Mouse (Mus musculus) spleen, adult 2 months (tissue): ENCODE results near the gene Nos3. TPM values are rescaled to one million over a fixed set of nuclear protein-coding genes. Genes with fewer than 3 reads are reported as not detected.
A peak's percentile ranks its signal among the peaks of the same experiment; 100 is the strongest.

ENCODE experiments used
- DNase-seq, 2 experiments: peaks; one replicate each; pipeline versions ENCODE4 v3.0.0 to v3.0.0-alpha.2; 2012 to 2021; ENCODE audit warnings: low spot score in 2 of 2, low read depth in 1 of 2
- H3K27ac ChIP-seq: fragments of 200-500 bp; 2 replicates; pipeline ENCODE4 v1.5.1; 2012; ENCODE audit warnings: low read length, inconsistent platforms; ENCODE audit not compliant: insufficient read depth
- H3K27me3 ChIP-seq: fragments of 200-500 bp; 2 replicates; pipeline ENCODE4 v1.6.1; 2012; ENCODE audit warnings: mild to moderate bottlenecking, moderate library complexity, low read length, inconsistent platforms; ENCODE audit not compliant: control insufficient read depth, insufficient read depth
- H3K36me3 ChIP-seq: fragments of 200-500 bp; 2 replicates; pipeline ENCODE4 v1.6.1; 2012; ENCODE audit warnings: mild to moderate bottlenecking, low read length, inconsistent platforms; ENCODE audit not compliant: control insufficient read depth, insufficient read depth
- H3K4me1 ChIP-seq: fragments of 200-500 bp; 2 replicates; pipeline ENCODE4 v1.6.1; 2011; ENCODE audit warnings: inconsistent platforms; ENCODE audit not compliant: control insufficient read depth, insufficient read depth, insufficient read length
- H3K4me3 ChIP-seq: fragments of 200-500 bp; 2 replicates; pipeline ENCODE4 v1.5.1; 2011; ENCODE audit warnings: mild to moderate bottlenecking, inconsistent platforms; ENCODE audit not compliant: insufficient read depth, insufficient read length; ENCODE audit errors: extremely low read depth
- CTCF ChIP-seq: fragments of 200-500 bp; IDR thresholded peaks from 2 replicates; pipeline ENCODE4 v1.5.1; 2011; ENCODE audit warnings: mild to moderate bottlenecking, inconsistent platforms; ENCODE audit not compliant: insufficient read depth, insufficient read length, insufficient replicate concordance; ENCODE audit errors: extremely low read depth
- POLR2A ChIP-seq: fragments of 200-500 bp; IDR thresholded peaks from 2 replicates; pipeline ENCODE4 v1.6.1; 2011; ENCODE audit warnings: low read depth, low read length, inconsistent platforms
- WGBS: fragments of 180-500 bp; shearing (Covaris S2); methylation state at CpG from one replicate; pipeline ENCODE4 v1.1.7; 2018; 5-methylcytosine and 5-hydroxymethylcytosine counted together
- polyA plus RNA-seq: library from polyadenylated mRNA; depleted of rRNA; stranded (reverse); fragments of >200 nt; gene quantifications from 2 replicates; pipeline ENCODE4 v1.2.3, GENCODE M21; 2012

Gene Nos3
- polyA plus RNA-seq, 1 experiment, result 8.4 TPM

GRCm38 (mm10) chr5:24409466-24409865 is 44.9 kb downstream of the Nos3 start:
- H3K4me1 ChIP-seq, result no peaks in the 10 kb centered on the region

GRCm38 (mm10) chr5:24412063-24412462 is 47.5 kb downstream of the Nos3 start:
- 89% methylated on average over 2 of the region's 2 CpGs for WGBS
- H3K27me3 ChIP-seq, result no peaks in the 10 kb centered on the region

More at GRCm38 (mm10) chr5:24409466-24409865, 44.9 kb downstream of the Nos3 start:
- no peak for DNase-seq
- Histone ChIP-seq H3K27me3 (no peaks in the 10 kb centered on the region), H3K4me3 (no peak overlapping the region), H3K36me3 (peaks cover 1% of the 10 kb centered on the region; the same call in 1 of the 2 replicates), H3K27ac (no peak overlapping the region)
- TF ChIP-seq CTCF, result no peak
- no peak for TF ChIP-seq POLR2A
- 89% methylated on average over 2 of the region's 2 CpGs for WGBS

DNA sequence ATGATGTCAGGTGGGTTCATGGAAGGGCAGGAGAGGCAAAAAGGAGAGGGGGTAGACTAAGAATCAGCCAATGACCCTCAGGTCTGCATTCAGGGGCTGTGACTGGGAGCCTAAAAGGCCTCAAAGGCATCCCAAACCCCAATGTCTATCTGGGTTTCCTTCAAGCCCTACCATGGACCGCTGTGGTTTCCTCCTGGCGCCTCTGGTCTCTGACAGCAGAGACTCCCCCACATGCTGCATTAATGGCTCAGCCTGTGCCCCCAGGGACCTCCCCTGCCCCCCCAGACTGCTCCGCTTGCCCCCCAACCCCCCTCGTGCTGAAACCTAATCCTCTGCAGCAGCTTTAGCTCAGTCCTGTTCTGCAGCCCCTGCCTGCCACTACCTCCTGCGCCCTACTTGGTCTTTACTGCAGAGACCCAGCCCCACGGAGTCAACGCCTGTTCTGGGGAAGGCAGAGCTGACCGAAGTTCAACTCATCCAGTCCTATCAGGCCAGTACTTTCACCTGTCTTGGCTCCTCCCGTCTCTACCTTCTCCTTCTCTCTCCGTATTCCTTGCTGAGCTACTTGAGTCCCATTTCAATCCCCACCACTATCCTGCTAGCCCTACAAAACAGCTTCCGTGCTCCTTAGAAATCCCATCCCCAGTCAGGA is 48.6 kb downstream of the Nos3 start, which contains the start of gene Asic3:
Gene Asic3, plus strand, starts transcription at position 351 of the 652 bp plus-strand sequence.
- H3K4me3 ChIP-seq, result no peak within 1 kb of the TSS
- no peaks in the 10 kb centered on the region for H3K27me3 ChIP-seq
- 24% methylated on average over 11 of the region's 11 CpGs for WGBS
- TF ChIP-seq CTCF (no peak), POLR2A (no peak)
- H3K4me1 ChIP-seq, result peaks cover 3% of the 10 kb centered on the region; the same call in 1 of the 2 replicates
- no peak for DNase-seq
- H3K27ac ChIP-seq, result no peak within 1 kb of the TSS
- no peaks in the 10 kb centered on the region; the same call in 1 of the 2 replicates for H3K36me3 ChIP-seq

More at GRCm38 (mm10) chr5:24412063-24412462, 47.5 kb downstream of the Nos3 start:
- H3K4me3 ChIP-seq, result no peak overlapping the region
- TF ChIP-seq POLR2A, result no peak
- TF ChIP-seq CTCF, result no peak
- no peak for DNase-seq
- no peak overlapping the region for H3K27ac ChIP-seq
- no peaks in the 10 kb centered on the region; the same call in 1 of the 2 replicates for H3K36me3 ChIP-seq
- peaks cover 3% of the 10 kb centered on the region; the same call in 1 of the 2 replicates for H3K4me1 ChIP-seq

- TF ChIP-seq POLR2A, result no peak
- no peak for TF ChIP-seq CTCF
- 86% methylated on average over 13 of the region's 13 CpGs for WGBS
- Histone ChIP-seq H3K4me1 (peaks cover 3% of the 10 kb centered on the region; the same call in 1 of the 2 replicates), H3K27me3 (no peaks in the 10 kb centered on the region), H3K4me3 (no peak overlapping the region), H3K27ac (no peak overlapping the region), H3K36me3 (no peaks in the 10 kb centered on the region; the same call in 1 of the 2 replicates)
- DNase-seq, result no peak
Observed at GRCm38 (mm10) chr5:24413938-24414337, 49.3 kb downstream of the Nos3 start.

DNA sequence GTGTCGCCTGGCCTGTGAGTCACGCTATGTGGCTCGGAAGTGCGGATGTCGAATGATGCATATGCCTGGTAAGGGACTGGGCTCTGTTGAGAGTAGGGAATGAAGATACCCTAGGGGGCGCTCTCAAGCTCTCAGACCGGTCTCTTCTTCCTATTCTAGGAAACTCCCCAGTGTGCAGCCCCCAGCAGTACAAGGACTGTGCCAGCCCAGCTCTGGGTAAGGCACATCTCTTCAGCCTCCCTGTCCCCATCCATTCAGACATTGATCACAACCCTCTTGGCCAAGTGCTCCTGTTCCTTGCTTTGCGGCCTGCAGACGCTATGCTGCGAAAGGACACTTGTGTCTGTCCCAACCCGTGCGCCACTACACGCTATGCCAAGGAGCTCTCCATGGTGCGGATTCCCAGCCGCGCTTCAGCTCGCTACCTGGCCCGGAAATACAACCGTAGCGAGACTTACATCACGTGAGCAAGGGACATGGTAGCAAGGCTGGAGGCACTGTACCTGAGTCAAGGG is 51.7 kb downstream of the Nos3 start:
- Histone ChIP-seq H3K36me3 (peaks cover 3% of the 10 kb centered on the region), H3K4me1 (peaks cover 3% of the 10 kb centered on the region; the same call in 1 of the 2 replicates), H3K4me3 (no peak overlapping the region), H3K27me3 (no peaks in the 10 kb centered on the region), H3K27ac (no peak overlapping the region)
- TF ChIP-seq CTCF, result peak; percentile 46; the same call in 1 of the 2 replicates
- TF ChIP-seq POLR2A, result no peak
- peak; percentile 50 to 58 for DNase-seq
- 18% methylated on average over 21 of the region's 21 CpGs for WGBS

DNA sequence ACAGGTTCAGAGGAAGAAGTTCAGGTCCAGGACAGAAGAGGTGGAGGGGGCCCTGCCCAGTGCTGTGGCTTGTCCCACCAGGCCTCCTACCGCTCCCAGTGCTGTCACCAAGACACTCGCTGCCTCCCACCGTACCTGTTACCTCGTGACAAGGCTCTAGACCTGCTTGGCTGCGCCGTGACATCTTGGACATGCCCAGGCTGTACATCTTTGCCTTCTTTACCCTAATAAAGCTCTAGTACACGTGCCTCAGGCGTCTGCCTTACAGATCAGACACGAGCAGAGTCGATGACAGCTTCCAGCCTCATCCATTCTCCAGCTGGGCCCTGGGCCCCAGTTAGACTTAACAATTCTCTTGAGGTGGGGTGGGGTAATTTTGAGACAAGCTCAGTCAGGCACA is 53.0 kb downstream of the Nos3 start:
- Histone ChIP-seq H3K36me3 (peaks cover 3% of the 10 kb centered on the region), H3K4me1 (peaks cover 3% of the 10 kb centered on the region; the same call in 1 of the 2 replicates), H3K4me3 (no peak overlapping the region), H3K27ac (no peak overlapping the region), H3K27me3 (no peaks in the 10 kb centered on the region)
- TF ChIP-seq POLR2A (no peak), CTCF (no peak)
- no peak for DNase-seq
- 94% methylated on average over 10 of the region's 10 CpGs for WGBS
